Mouse (Mus musculus) lung, embryonic 16.5 days (tissue): ENCODE measurements at regions not wholly inside any gene's neighbourhood (a gene's known extent, or its start where the extent isn't known, plus 50 kb on each side); places are given as distances from the start of the nearest gene placed in this dataset.

Source experiments
- ATAC-seq: fragments of 200-750 bp; cut with Nextera tagmentation; 2 replicates; pipeline ENCODE4 v1.8.0; 2017; ENCODE audit warnings: low read depth, mild to moderate bottlenecking, moderate library complexity
- H3K27ac ChIP-seq: fragments of 300-500 bp; sonication (generic); 2 replicates; pipeline ENCODE4 v1.5.1; 2014; ENCODE audit warnings: mild to moderate bottlenecking, control low read depth, low read length
- H3K27me3 ChIP-seq: fragments of 300-500 bp; sonication (generic); 2 replicates; pipeline ENCODE4 v1.6.1; 2014; ENCODE audit warnings: low read depth, low read length, mixed read lengths; ENCODE audit not compliant: control insufficient read depth, insufficient read depth
- H3K36me3 ChIP-seq: fragments of 300-500 bp; sonication (generic); 2 replicates; pipeline ENCODE4 v1.6.1; 2014; ENCODE audit warnings: low read length; ENCODE audit not compliant: control insufficient read depth, insufficient read depth
- H3K4me1 ChIP-seq: fragments of 300-500 bp; sonication (generic); replicated peaks from 2 replicates; pipeline ENCODE4 v1.6.1; 2014; ENCODE audit warnings: low read length, mixed read lengths; ENCODE audit not compliant: control insufficient read depth, insufficient read depth
- H3K4me2 ChIP-seq: fragments of 300-500 bp; sonication (generic); 2 replicates; pipeline ENCODE4 v1.6.1; 2014; ENCODE audit warnings: low read depth, low read length, control low read depth
- H3K4me3 ChIP-seq: fragments of 300-500 bp; sonication (generic); 2 replicates; pipeline ENCODE4 v1.5.1; 2014; ENCODE audit warnings: mild to moderate bottlenecking, low read length, control low read depth
- H3K9ac ChIP-seq: fragments of 300-500 bp; sonication (generic); 2 replicates; pipeline ENCODE4 v1.6.1; 2014; ENCODE audit warnings: low read length, control low read depth
- H3K9me3 ChIP-seq: fragments of 300-500 bp; sonication (generic); 2 replicates; pipeline ENCODE4 v1.6.1; 2016; ENCODE audit warnings: low read length; ENCODE audit not compliant: control insufficient read depth
- WGBS: fragments of 180-500 bp; shearing (Covaris S2); extraction: QIAGEN DNeasy Blood & Tissue Kit; methylation state at CpG from one replicate; pipeline ENCODE4 v1.1.7; 2014; 5-methylcytosine and 5-hydroxymethylcytosine counted together

GRCm38 (mm10) chr5:106295993-106296392, 162.0 kb downstream of the Barhl2 start:
- Histone ChIP-seq H3K4me3 (no peak overlapping the region), H3K27ac (no peak overlapping the region), H3K9ac (no peak overlapping the region), H3K9me3 (no peaks in the 10 kb centered on the region), H3K36me3 (no peaks in the 10 kb centered on the region), H3K4me1 (peaks cover 2% of the 10 kb centered on the region; the same call in 1 of the 2 replicates), H3K4me2 (no peak overlapping the region), H3K27me3 (no peaks in the 10 kb centered on the region)
- WGBS = 54% methylated on average over 2 of the region's 2 CpGs
- ATAC-seq = no peak

GRCm38 (mm10) chr5:106295538-106295937, 162.4 kb downstream of the Barhl2 start:
- 18% methylated on average over 3 of the region's 3 CpGs for WGBS
- Histone ChIP-seq H3K9ac (no peak overlapping the region), H3K4me1 (peaks cover 2% of the 10 kb centered on the region; the same call in 1 of the 2 replicates), H3K27ac (no peak overlapping the region), H3K9me3 (no peaks in the 10 kb centered on the region), H3K36me3 (no peaks in the 10 kb centered on the region), H3K4me3 (no peak overlapping the region), H3K27me3 (no peaks in the 10 kb centered on the region), H3K4me2 (no peak overlapping the region)
- ATAC-seq = no peak

- Histone ChIP-seq H3K27ac (no peak overlapping the region), H3K4me2 (no peak overlapping the region), H3K27me3 (no peaks in the 10 kb centered on the region), H3K4me1 (peaks cover 2% of the 10 kb centered on the region; the same call in 1 of the 2 replicates), H3K36me3 (no peaks in the 10 kb centered on the region), H3K9ac (no peak overlapping the region), H3K9me3 (no peaks in the 10 kb centered on the region), H3K4me3 (no peak overlapping the region)
- peak; percentile 71 for ATAC-seq
- WGBS = 32% methylated on average over 16 of the region's 16 CpGs
These were observed 165.4 kb downstream of the Barhl2 start for GRCm38 (mm10) chr5:106292387-106293229.

GRCm38 (mm10) chr5:106285152-106285551, 172.8 kb downstream of the Barhl2 start:
- 0 out of 2 replicates have a peak overlapping the region, but pooled peaks have one; percentile 6 for H3K4me2 ChIP-seq
- no peaks in the 10 kb centered on the region for H3K36me3 ChIP-seq
- H3K27me3 ChIP-seq = no peaks in the 10 kb centered on the region
- WGBS = 7% methylated on average over 4 of the region's 4 CpGs
- H3K4me1 ChIP-seq = peaks cover 3% of the 10 kb centered on the region; the same call in 1 of the 2 replicates
- no peak overlapping the region for H3K4me3 ChIP-seq
- no peak for ATAC-seq
- H3K27ac ChIP-seq = no peak overlapping the region
- no peaks in the 10 kb centered on the region for H3K9me3 ChIP-seq
- no peak overlapping the region for H3K9ac ChIP-seq

- 0 out of 2 replicates have a peak overlapping the region, but pooled peaks have one; percentile 6 for H3K4me2 ChIP-seq
- no peak for ATAC-seq
- 10% methylated on average over 9 of the region's 9 CpGs for WGBS
These were observed 173.2 kb downstream of the Barhl2 start for GRCm38 (mm10) chr5:106284731-106285130.

GRCm38 (mm10) chr5:106282646-106283045, 175.3 kb downstream of the Barhl2 start:
- WGBS = 45% methylated on average over 9 of the region's 9 CpGs
- Histone ChIP-seq H3K4me2 (no peak overlapping the region), H3K27me3 (no peaks in the 10 kb centered on the region), H3K4me1 (peaks cover 3% of the 10 kb centered on the region; the same call in 1 of the 2 replicates), H3K27ac (no peak overlapping the region), H3K4me3 (no peak overlapping the region), H3K9me3 (peaks cover 4% of the 10 kb centered on the region; the same call in 1 of the 2 replicates), H3K36me3 (no peaks in the 10 kb centered on the region), H3K9ac (no peak overlapping the region)
- no peak for ATAC-seq

More at GRCm38 (mm10) chr5:106284731-106285130, 173.2 kb downstream of the Barhl2 start:
- H3K9ac ChIP-seq = no peak overlapping the region
- H3K9me3 ChIP-seq = peaks cover 3% of the 10 kb centered on the region; the same call in 1 of the 2 replicates
- H3K27me3 ChIP-seq = no peaks in the 10 kb centered on the region
- no peak overlapping the region for H3K4me3 ChIP-seq
- H3K27ac ChIP-seq = no peak overlapping the region
- no peaks in the 10 kb centered on the region for H3K36me3 ChIP-seq
- peaks cover 3% of the 10 kb centered on the region; the same call in 1 of the 2 replicates for H3K4me1 ChIP-seq

DNA sequence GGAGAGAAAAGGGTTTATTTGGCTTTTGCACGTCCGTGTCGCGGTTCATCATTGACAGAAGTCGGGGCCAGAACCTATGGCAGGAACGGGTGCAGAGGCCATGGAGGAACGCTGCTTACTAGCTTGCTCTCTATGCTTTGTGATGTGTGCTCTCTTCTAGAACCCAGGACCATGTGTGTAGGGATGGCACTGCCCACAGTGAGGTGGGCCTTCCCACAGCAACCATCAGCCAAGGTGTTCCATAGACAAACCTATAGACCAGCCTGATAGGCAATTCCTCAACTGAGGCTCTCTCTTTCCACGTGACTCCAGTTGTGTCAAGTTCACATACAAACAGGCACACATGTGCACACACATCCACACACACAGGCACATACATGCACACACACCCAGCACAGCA, 180.2 kb downstream of the Barhl2 start:
- no peak overlapping the region for H3K4me2 ChIP-seq
- no peaks in the 10 kb centered on the region for H3K36me3 ChIP-seq
- no peak overlapping the region for H3K27ac ChIP-seq
- no peak overlapping the region for H3K9ac ChIP-seq
- no peak overlapping the region for H3K4me3 ChIP-seq
- H3K9me3 ChIP-seq = peaks cover 4% of the 10 kb centered on the region; the same call in 1 of the 2 replicates
- no peaks in the 10 kb centered on the region for H3K4me1 ChIP-seq
- H3K27me3 ChIP-seq = no peaks in the 10 kb centered on the region
- WGBS = 84% methylated on average over 8 of the region's 8 CpGs
- ATAC-seq = no peak

- Histone ChIP-seq H3K4me3 (no peak overlapping the region), H3K4me1 (no peaks in the 10 kb centered on the region)
- ATAC-seq = no peak
These were observed 180.7 kb downstream of the Barhl2 start for GRCm38 (mm10) chr5:106277231-106277630.

GRCm38 (mm10) chr5:106276186-106276585, 181.8 kb downstream of the Barhl2 start:
- peaks cover 4% of the 10 kb centered on the region; the same call in 1 of the 2 replicates for H3K9me3 ChIP-seq
- ATAC-seq = no peak
- no peak overlapping the region for H3K4me2 ChIP-seq
- no peaks in the 10 kb centered on the region for H3K36me3 ChIP-seq
- no peak overlapping the region for H3K4me3 ChIP-seq
- H3K4me1 ChIP-seq = no peaks in the 10 kb centered on the region
- H3K27me3 ChIP-seq = no peaks in the 10 kb centered on the region
- H3K9ac ChIP-seq = no peak overlapping the region
- H3K27ac ChIP-seq = no peak overlapping the region
- WGBS = 7% methylated on average over 2 of the region's 2 CpGs

More at GRCm38 (mm10) chr5:106277231-106277630, 180.7 kb downstream of the Barhl2 start:
- no peak overlapping the region for H3K27ac ChIP-seq
- no peak overlapping the region for H3K9ac ChIP-seq
- no peaks in the 10 kb centered on the region for H3K27me3 ChIP-seq
- peaks cover 4% of the 10 kb centered on the region; the same call in 1 of the 2 replicates for H3K9me3 ChIP-seq
- H3K36me3 ChIP-seq = no peaks in the 10 kb centered on the region
- no peak overlapping the region for H3K4me2 ChIP-seq
- 61% methylated on average over 9 of the region's 9 CpGs for WGBS
